Mouse (Mus musculus) cerebellum, adult 2 months (tissue): ENCODE results near the gene Zfp866.

Experiments
- CTCF ChIP-seq: fragments of 200-500 bp; IDR thresholded peaks from 2 replicates; pipeline ENCODE4 v1.5.1; 2011; ENCODE audit warnings: low read depth, mild to moderate bottlenecking, control low read depth, low read length, moderate library complexity, borderline replicate concordance; ENCODE audit not compliant: insufficient read depth
- POLR2A ChIP-seq: fragments of 200-500 bp; IDR thresholded peaks from 2 replicates; pipeline ENCODE4 v1.6.1; 2011; ENCODE audit warnings: low read length, control low read depth, borderline replicate concordance; ENCODE audit not compliant: insufficient read depth

GRCm38 (mm10) chr8:69761814-69762445 is 29.0 kb downstream of the Zfp866 start:
- no peak for TF ChIP-seq POLR2A
- TF ChIP-seq CTCF, result no peak
